Mouse (Mus musculus): ENCODE results near the gene Slc25a22.
"Not testable (repeated sequence)": the region's sequence is repeated elsewhere in the genome, so short reads cannot be mapped to it uniquely, and the experiment has no call there.

Gene Slc25a22

GRCm38 (mm10) chr7:141457236-141457635 lies 19.5 kb upstream of the Slc25a22 start:
- DNase-seq, result peak; percentile 14

- peak; percentile 18 for DNase-seq
Observed at GRCm38 (mm10) chr7:141456739-141457138, 19.0 kb upstream of the Slc25a22 start.

- peak; percentile 83 for DNase-seq
Observed at GRCm38 (mm10) chr7:141455610-141456314, 18.1 kb upstream of the Slc25a22 start.

GRCm38 (mm10) chr7:141454967-141455551 lies 17.4 kb upstream of the Slc25a22 start, which contains the start of gene Pnpla2:
TSS of gene Pnpla2 (plus strand) at chr7:141455198.
- DNase-seq, result peak; percentile 99

GRCm38 (mm10) chr7:141453636-141454035 lies 15.9 kb upstream of the Slc25a22 start:
- no peak for DNase-seq

GRCm38 (mm10) chr7:141451928-141452327 lies 14.2 kb upstream of the Slc25a22 start:
- no peak for DNase-seq

- DNase-seq, result peak; percentile 96
Observed at GRCm38 (mm10) chr7:141447110-141447991, 9.7 kb upstream of the Slc25a22 start, which contains the start of gene Rplp2. TSS of gene Rplp2 (plus strand) at chr7:141447370.

DNA sequence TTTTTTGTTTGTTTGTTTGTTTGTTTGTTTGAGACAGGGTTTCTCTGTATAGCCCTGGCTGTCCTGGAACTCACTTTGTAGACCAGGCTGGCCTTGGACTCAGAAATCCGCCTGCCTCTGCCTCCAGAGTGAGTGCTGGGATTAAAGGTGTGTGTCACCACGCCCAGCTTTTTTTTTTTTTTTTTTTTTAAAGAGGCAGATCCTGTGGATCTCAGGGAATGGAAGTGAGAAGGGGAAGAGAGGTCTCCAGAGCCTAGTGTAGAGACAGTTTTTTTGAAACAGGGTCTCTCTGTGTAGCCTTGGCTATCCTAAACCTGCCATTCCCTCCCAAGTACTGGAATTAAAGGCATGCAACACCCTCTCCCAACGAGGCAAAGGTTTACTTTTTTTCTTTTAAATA lies 8.7 kb upstream of the Slc25a22 start:
- DNase-seq, result not testable (repeated sequence)

DNA sequence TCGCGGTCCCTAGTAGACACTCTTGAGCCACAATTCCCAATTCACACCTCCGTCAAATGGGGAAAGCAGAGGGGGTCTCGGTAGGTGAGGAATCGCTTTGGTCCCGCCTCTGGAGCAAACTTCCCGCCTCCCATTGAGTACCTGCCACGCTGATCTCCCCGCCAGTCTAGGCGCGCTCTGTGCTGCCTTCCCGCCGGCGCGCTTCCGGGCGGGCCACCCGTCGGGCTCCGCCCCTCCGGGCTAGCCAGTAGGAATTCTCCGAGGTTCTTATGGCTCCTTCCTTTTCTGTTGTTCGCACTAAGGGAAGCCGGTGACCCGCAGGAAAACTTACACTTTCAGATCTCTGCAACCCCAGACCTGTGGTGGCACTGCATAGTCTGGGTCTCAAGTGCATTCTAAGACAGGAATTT lies 6.1 kb upstream of the Slc25a22 start, which contains the start of gene Pidd1:
TSS of gene Pidd1 (minus strand) at position 198 of the 410 bp plus-strand sequence.
- peak; percentile 84 for DNase-seq

DNA sequence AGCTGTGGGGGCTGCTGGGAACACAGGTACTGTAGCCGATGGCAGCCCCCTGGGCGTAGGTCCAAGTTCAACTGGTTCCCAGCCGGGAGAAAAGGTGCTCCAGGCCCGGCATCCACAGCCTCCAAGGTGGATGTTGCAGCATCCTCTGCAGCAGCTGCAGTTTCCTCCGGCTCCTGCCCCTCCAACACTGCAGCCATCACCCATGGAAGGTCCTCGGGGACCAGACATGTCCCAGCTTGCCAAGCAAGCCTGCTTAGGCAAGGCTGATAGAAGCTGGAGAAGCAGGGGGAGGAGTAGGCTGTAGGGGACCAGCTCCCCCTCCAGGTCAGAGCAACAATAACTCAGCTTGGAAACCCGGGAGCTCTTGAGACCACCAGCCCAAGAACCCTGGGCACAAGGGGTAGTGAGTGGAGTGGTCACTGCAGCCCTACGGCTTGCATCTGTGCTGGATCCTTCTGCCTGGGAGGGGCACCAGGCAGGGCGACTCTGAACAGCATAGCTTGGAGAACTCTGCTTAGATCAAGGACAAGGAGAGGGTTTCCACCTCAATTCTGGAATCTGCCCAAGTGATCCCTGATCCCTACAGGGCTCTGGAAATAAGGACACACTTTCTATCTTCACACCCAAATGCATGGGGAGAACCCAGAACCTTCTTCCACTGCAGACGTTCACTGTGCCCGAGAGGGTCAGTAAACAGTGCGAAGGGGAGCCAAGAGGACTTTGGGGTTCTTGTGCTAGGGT lies 5.6 kb upstream of the Slc25a22 start:
- DNase-seq, result peak; percentile 47

DNA sequence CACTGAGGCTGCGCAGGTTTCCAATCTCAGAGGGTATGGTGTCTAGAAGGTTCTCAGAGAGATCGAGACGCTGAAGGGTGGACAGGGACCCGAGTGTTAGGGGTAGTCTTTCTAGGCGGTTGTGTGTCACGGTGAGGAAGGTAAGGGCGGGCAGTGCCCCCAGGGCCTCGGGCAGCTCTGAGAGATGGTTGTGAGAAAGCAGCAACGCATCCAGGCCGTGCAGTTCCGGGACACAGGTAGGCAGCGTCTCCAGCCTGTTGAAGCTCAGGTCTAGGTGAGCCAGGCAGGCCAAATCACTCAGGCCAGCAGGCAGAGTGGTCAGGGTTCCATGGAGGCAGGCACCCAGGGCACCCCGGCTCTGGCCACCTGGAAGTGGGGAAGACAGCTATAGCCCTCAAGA lies 4.5 kb upstream of the Slc25a22 start:
- no peak for DNase-seq

DNA sequence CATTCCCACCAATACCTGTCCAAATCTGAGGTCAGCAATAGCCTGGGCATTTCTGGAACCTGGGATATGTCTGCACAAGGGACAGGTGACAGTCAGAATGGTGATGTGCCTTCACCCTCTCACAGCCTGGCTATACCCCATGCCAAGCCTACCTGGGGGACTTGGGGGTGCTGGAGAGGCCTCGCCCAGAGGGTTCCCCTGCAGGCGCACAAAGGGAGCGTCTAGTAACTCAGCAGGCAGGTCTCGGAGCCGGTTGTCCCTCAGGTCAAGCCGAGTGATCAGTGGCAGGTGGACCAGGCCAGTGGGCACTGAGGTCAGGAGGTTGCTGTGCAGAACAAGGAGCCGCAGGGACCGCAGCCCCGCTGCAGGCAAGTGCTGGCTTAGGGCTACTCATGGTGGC lies 3.8 kb upstream of the Slc25a22 start:
- no peak for DNase-seq

GRCm38 (mm10) chr7:141440613-141441012 lies 2.9 kb upstream of the Slc25a22 start:
- DNase-seq, result peak; percentile 84

DNA sequence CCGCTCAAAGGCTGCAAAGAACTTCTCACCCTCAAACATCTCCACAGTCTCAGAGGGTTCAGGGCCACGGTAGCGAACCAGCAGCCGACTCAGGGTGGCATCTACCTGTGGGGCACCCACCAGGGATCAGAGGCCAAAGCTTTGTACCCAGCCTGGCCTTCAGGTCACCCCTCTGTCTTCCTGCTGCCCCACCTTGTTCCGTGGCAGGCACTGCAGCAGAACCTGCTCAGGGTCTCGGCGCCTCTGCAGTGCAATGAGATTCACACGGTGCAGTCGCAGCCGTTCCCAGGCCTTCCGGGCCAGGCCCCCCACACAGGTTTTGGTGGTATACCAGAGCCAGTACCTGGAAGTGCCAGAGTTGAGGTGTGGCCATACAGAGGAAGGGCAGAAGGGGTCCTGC lies 2.1 kb upstream of the Slc25a22 start:
- no peak for DNase-seq

DNA sequence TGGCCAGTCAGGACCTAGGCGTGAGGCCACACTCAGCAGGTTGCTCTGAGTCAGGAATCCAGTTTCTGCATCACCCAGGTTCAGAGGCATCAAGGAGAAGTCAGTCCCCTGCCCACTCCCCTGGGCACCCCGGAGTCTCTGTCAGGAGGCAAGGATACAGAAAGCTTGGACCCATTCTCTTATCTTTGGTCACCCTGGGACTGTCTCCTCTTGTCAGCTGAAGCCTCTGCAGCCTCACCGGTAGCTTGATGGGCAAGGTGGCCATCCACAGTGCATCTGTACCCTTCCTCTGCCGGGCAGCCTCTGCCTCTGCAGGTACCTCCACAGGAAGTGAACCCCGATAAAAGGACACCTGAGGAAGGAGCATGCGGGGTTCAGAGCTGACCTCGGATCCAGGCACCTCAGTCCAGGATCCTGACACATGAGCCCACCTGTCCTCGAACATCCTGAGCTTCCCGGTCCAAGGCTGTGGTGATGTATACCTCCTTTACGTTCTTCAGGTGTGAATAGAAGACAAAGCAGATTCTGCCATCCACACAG lies 1.5 kb upstream of the Slc25a22 start:
- no peak for DNase-seq

DNA sequence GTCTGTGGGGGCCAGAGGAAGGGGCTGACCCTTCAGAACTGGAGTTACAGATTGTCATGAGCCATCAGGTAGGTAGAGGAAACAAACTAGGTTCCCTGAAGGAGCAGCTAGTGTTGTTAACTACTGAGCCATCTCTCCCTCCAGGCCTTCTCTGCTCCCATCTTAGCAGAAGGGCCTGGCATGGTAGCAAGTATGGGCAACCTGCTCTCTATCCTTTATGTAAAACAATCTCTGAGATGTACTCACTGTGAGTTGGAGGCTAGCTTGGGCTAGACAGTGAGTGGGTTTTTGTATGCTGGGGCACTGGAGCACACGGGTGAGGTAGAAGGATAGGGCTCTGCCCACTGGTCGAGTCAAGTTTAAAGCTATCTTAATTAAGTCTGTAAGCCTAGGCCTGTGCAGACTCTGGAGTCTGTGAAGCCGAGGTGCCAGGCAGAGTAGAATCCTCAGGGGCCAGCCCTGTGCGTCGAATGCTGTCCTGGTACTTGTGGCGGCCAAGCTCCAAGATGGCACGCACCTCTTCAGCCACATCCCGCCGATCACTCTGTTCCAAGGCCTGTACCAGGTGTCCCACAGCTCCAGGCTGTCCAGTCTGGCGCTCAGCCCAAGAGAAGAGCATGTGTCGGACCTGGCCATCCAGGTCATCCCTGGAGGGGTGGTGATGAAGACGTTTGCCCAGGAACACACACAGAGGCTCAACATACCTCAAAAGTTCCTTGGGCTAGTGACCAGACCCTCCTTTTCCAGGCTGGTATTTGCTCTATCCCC lies 693 bp upstream of the Slc25a22 start:
- no peak for DNase-seq

- DNase-seq, result no peak
Observed at GRCm38 (mm10) chr7:141436523-141436892, 1.2 kb downstream of the Slc25a22 start.

DNA sequence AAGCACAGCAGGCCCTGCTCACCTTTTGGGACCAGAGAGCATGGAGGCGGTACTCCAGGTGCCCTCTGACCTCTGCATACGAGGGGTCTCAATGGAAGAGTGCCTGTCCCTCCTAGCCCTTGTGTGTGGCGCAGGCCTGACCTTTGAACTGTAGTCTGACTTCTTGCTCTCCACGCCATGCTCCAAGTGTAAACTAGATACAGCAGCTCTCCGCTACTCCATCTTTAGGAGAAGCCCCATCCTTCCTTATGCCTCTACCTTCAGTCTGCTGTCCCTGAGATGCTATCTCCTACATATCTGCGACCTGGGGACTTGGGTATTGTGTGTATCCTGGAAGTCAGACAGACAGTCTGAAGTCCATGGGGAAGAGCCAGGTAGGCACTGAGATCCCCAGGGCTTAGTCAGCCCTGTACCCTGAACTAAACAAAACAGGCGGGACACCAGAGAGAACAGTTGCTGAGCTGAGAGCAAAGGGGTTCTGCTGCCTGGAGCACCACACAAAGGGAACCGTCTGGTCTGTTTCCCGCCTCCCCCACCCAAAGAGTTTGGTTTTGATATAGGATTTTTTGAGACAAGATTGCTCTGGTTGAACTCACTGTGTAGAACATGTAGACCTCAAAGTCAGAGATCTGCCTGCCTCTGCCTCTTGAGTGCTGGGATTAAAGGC lies 1.7 kb downstream of the Slc25a22 start:
- no peak for DNase-seq

- DNase-seq, result peak; percentile 70
Observed at GRCm38 (mm10) chr7:141435129-141435855, 2.4 kb downstream of the Slc25a22 start.

GRCm38 (mm10) chr7:141434464-141434863 lies 3.2 kb downstream of the Slc25a22 start:
- DNase-seq, result peak; percentile 58
